Mouse (Mus musculus) mouse trophoblast stem cell (cell line): ENCODE measurements around the gene Prpf40a.

Experiments
- in situ Hi-C, 2 experiments: fragments of 300-500 bp; cut with MseI, MboI; formaldehyde crosslinking; loops; 2 replicates in 1 of 2; 3 replicates in 1 of 2; pipeline ENCODE4 v1.15.1; 2025

The Prpf40a gene

GRCm38 (mm10) chr2:53106056-53106455 is 85.0 kb downstream of the Prpf40a start:
- in situ Hi-C loops, result no loop called here

- in situ Hi-C loops, result no loop called here
These were observed 85.7 kb downstream of the Prpf40a start for GRCm38 (mm10) chr2:53105408-53105807.

- in situ Hi-C loops, result no loop called here
These were observed 88.2 kb downstream of the Prpf40a start for GRCm38 (mm10) chr2:53102901-53103300.

- in situ Hi-C loops, result no loop called here
These were observed 89.0 kb downstream of the Prpf40a start for GRCm38 (mm10) chr2:53101885-53102740.

- in situ Hi-C loops, result no loop called here
These were observed 91.0 kb downstream of the Prpf40a start for GRCm38 (mm10) chr2:53100093-53100492.

GRCm38 (mm10) chr2:53095489-53095888 is 95.6 kb downstream of the Prpf40a start:
- in situ Hi-C loops, result no loop called here

- in situ Hi-C loops, result no loop called here
These were observed 96.1 kb downstream of the Prpf40a start for GRCm38 (mm10) chr2:53095031-53095430.

GRCm38 (mm10) chr2:53088744-53089143 is 102.3 kb downstream of the Prpf40a start:
- in situ Hi-C loops, result no loop called here

- in situ Hi-C loops, result no loop called here
These were observed 105.4 kb downstream of the Prpf40a start for GRCm38 (mm10) chr2:53085617-53086202.
